Mouse (Mus musculus) stomach, embryonic 15.5 days (tissue): Measurements from ENCODE around the gene Gon4l. TPM values are rescaled to one million over a fixed set of nuclear protein-coding genes. Genes with fewer than 3 reads are reported as not detected.
A peak's percentile ranks its signal among the peaks of the same experiment; 100 is the strongest.
"Not testable (repeated sequence)": the region's sequence is repeated elsewhere in the genome, so short reads cannot be mapped to it uniquely, and the experiment has no call there.

Experiments
- ATAC-seq: fragments of 200-750 bp; cut with Nextera tagmentation; 2 replicates; pipeline ENCODE4 v1.8.0; 2017; ENCODE audit warnings: low read depth, moderate number of reproducible peaks, moderate TSS enrichment; ENCODE audit not compliant: insufficient read depth, low FRiP score
- H3K27ac ChIP-seq: fragments of 300-500 bp; sonication (generic); 2 replicates; pipeline ENCODE4 v1.5.1; 2015; ENCODE audit warnings: mild to moderate bottlenecking, inconsistent platforms
- H3K27me3 ChIP-seq: fragments of 300-500 bp; sonication (generic); replicated peaks from 2 replicates; pipeline ENCODE4 v1.6.1; 2015; ENCODE audit warnings: inconsistent platforms
- H3K36me3 ChIP-seq: fragments of 300-500 bp; sonication (generic); 2 replicates; pipeline ENCODE4 v1.6.1; 2015; ENCODE audit warnings: inconsistent platforms
- H3K4me1 ChIP-seq: fragments of 300-500 bp; sonication (generic); 2 replicates; pipeline ENCODE4 v1.6.1; 2015; ENCODE audit warnings: inconsistent platforms
- H3K4me2 ChIP-seq: fragments of 300-500 bp; sonication (generic); 2 replicates; pipeline ENCODE4 v1.6.1; 2015; ENCODE audit warnings: mild to moderate bottlenecking, inconsistent platforms
- H3K4me3 ChIP-seq: fragments of 300-500 bp; sonication (generic); replicated peaks from 2 replicates; pipeline ENCODE4 v1.5.1; 2015; ENCODE audit warnings: inconsistent platforms
- H3K9ac ChIP-seq: fragments of 300-500 bp; sonication (generic); 2 replicates; pipeline ENCODE4 v1.6.1; 2015; ENCODE audit warnings: inconsistent platforms
- H3K9me3 ChIP-seq: fragments of 300-500 bp; sonication (generic); 2 replicates; pipeline ENCODE4 v1.6.1; 2016; ENCODE audit warnings: inconsistent platforms
- WGBS: fragments of 180-500 bp; shearing (Covaris S2); methylation state at CpG from one replicate; pipeline ENCODE4 v1.1.7; 2015; 5-methylcytosine and 5-hydroxymethylcytosine counted together
- polyA plus RNA-seq: library from polyadenylated mRNA; unstranded; fragments of >200 nt; fragmentation: Nextera tagmentation; extraction: Ambion mirVana; gene quantifications from 2 replicates; pipeline ENCODE4 v1.2.1, GENCODE M21; 2015

Gon4l gene
- polyA plus RNA-seq, 1 experiment from 2014 or later: 8.6 TPM

DNA sequence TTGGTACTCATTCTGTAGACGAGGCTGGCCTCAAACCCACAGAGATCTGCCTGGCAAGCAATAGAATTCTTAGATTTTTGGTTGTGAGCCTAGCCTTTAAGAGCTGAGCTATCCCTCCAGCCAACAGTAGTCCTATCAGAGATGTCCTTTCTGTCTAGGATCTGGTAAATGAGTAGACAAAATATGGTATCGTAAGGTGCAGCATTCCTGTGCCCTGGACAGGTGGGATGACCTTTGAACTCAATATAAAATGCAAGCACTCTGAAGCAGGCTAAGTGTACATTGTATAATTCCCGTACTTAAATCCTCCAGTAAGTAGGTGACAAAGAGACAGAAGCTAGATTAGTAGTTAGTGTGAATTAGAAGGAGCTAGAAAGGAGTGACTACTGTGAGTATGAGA, 27.1 kb downstream of the Gon4l start:
- Histone ChIP-seq H3K4me1 (no peaks in the 10 kb centered on the region), H3K36me3 (peaks cover 46% of the 10 kb centered on the region), H3K27ac (no peak overlapping the region), H3K4me3 (no peak overlapping the region), H3K9ac (no peak overlapping the region), H3K9me3 (no peaks in the 10 kb centered on the region), H3K4me2 (no peak overlapping the region), H3K27me3 (no peaks in the 10 kb centered on the region)
- whole genome bisulfite sequencing: 86% methylated on average over 3 of the region's 3 CpGs
- ATAC-seq: no peak

DNA sequence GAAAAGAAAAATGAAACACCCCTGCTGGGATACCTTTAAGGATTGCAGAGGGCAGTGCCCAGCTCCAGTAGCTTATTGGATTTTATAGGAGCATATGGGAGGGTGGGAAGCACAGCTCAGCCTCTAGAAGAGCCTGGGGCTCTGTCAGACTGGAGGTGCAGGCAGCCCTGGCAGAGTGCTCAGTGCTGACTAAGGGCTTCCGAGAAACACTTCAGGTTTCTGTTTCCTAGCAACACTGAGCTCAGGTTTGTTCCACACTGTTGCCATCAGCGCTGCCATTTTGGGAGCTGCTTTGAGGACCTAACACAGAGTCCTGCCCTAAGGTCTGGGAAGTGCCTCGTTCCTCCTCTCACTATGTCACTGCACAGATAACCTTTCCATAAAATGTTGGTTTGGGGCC, 31.7 kb downstream of the Gon4l start:
- not testable (repeated sequence) for H3K27me3 ChIP-seq, H3K9me3 ChIP-seq, ATAC-seq, H3K4me3 ChIP-seq, H3K9ac ChIP-seq, H3K4me1 ChIP-seq, H3K27ac ChIP-seq, H3K4me2 ChIP-seq
- H3K36me3 ChIP-seq: peaks cover 23% of the 10 kb centered on the region
- WGBS: no CpG with 5 or more reads among the region's 3 CpGs

DNA sequence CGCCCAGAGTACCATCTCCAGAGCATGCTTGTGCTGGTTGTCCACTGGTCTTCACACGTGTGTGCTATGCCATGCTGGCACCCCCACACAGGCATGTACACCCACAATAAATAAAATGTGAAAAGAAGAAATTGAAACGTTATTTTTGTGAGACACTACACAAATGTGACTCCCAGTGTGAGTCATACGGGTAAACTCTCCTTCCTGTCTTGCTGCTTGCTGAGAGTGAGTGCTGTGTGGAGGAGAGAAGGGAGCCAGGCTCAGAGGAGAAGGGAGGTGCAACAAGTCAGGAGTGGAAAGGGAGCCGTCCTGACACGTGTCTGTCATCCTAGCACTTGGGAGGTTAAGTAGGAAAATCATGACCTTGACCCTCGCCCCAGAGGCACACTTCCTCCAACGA, 32.1 kb downstream of the Gon4l start:
- no CpG with 5 or more reads among the region's 8 CpGs for WGBS
- H3K4me2 ChIP-seq, H3K9me3 ChIP-seq, H3K4me3 ChIP-seq, H3K27me3 ChIP-seq, ATAC-seq, H3K4me1 ChIP-seq, H3K9ac ChIP-seq, H3K27ac ChIP-seq: not testable (repeated sequence)
- peaks cover 19% of the 10 kb centered on the region for H3K36me3 ChIP-seq

DNA sequence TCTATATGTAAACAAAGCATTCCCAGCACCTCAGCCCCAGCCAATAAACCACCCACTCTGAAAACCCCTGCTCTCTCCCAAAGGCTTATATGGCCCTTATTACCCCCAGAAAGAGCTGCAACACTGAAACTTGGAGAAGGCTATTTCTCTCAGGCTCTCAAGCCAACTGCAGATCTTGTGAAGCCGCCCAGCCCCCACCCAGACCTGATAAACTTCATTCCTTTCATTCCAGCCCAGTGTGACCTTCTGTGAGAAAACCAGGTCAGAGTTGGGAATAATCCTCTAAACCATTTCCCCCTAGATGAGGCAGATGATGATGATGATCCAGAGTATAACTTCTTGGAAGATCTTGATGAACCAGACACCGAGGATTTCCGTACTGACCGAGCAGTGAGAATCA, 33.4 kb downstream of the Gon4l start:
- not testable (repeated sequence) for H3K27ac ChIP-seq, H3K4me1 ChIP-seq, ATAC-seq, H3K4me2 ChIP-seq, H3K9ac ChIP-seq, H3K4me3 ChIP-seq, H3K9me3 ChIP-seq, H3K27me3 ChIP-seq
- 95% methylated on average over 2 of the region's 4 CpGs for whole genome bisulfite sequencing
- peaks cover 14% of the 10 kb centered on the region for H3K36me3 ChIP-seq

DNA sequence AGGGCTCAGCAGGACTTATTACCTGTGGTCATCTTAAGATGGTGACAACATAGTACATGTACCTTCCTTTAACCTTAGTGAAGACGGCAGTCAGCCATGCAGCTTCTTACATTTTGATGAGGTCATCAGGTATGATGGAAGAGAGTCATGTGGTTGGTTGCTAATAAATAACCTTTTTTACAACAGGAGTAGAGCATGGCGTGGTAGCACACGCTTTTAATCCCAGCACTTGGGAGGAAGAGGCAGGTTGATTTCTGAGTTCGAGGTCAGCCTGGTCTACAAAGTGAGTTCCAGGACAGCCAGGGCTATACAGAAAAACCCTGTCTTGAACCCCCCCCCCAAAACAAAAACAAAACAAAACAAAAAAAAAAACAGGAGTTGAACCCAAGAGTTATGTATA, 47.5 kb downstream of the Gon4l start:
- H3K9me3 ChIP-seq, H3K36me3 ChIP-seq, H3K4me1 ChIP-seq, H3K4me3 ChIP-seq, H3K9ac ChIP-seq, H3K4me2 ChIP-seq, H3K27ac ChIP-seq, ATAC-seq, H3K27me3 ChIP-seq: not testable (repeated sequence)
- 92% methylated on average over 4 of the region's 4 CpGs for WGBS

DNA sequence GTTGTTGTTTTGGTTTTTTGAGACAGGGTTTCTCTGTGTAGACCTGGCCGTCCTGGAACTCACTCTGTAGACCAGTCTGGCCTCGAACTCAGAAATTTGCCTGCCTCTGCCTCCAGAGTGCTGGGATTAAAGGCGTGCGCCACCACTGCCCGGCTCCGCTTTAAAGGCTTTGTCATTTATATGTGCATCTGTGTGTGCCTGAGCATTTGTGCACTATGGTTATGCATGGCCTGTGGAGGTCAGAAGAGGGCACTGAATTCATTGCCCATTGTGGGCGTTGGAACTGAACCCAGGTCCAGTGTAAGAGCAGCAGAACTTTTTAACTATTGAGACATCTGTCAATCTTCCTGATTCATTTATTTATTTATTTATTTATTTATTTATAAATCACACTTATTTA, 58.0 kb downstream of the Gon4l start:
- not testable (repeated sequence) for H3K27me3 ChIP-seq, H3K4me1 ChIP-seq, H3K4me3 ChIP-seq, H3K36me3 ChIP-seq, H3K9me3 ChIP-seq, H3K4me2 ChIP-seq, H3K9ac ChIP-seq, ATAC-seq, H3K27ac ChIP-seq
- WGBS: 95% methylated on average over 7 of the region's 7 CpGs

DNA sequence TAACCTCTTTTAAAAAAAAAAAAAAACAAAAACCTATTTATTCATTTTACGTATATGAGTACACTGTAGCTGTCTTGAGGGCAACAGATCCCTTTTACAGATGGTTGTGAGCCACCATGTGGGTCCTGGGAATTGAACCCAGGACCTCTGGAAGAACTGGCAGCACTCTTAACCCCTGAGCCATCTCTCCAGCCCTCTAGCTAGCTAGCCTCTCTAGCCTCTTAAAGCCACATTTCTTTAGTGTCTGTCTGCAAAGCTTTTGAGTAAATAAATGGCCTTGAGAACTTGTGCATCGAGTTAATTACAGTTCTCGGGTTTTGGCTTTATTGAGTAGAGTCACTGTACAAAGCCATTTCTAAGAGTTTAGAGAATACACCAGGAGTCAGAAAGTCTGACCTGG, 69.8 kb downstream of the Gon4l start:
- peaks cover 58% of the 10 kb centered on the region for H3K36me3 ChIP-seq
- H3K4me1 ChIP-seq: no peaks in the 10 kb centered on the region
- no peak overlapping the region for H3K4me3 ChIP-seq
- H3K27me3 ChIP-seq: no peaks in the 10 kb centered on the region
- H3K9me3 ChIP-seq: no peaks in the 10 kb centered on the region
- no peak overlapping the region for H3K9ac ChIP-seq
- H3K4me2 ChIP-seq: no peak overlapping the region
- WGBS: 80% methylated on average over 3 of the region's 3 CpGs
- no peak overlapping the region for H3K27ac ChIP-seq
- no peak for ATAC-seq

DNA sequence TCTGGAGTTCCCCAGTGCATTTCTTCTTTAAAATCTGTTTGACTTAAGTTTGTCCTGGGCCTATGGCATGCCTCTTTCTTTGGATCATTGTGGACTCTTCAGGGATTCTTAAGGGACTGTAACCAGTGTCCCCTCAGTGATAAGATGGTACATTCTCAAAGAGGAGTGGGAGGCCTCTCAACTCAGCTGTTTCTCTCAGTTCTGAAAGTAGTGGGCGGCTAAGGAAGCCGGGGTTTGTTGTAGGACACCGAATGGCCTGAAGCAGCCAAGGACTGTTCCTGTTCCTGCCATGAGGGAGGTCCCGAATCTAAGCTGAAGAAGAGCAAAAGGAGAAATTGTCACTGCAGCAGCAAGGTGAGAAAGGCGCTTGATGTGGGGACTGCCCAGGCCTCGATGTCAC, 70.2 kb downstream of the Gon4l start:
- no peaks in the 10 kb centered on the region for H3K27me3 ChIP-seq
- H3K9me3 ChIP-seq: no peaks in the 10 kb centered on the region
- no peaks in the 10 kb centered on the region for H3K4me1 ChIP-seq
- no peak for ATAC-seq
- H3K4me3 ChIP-seq: no peak overlapping the region
- no peak overlapping the region for H3K27ac ChIP-seq
- H3K4me2 ChIP-seq: no peak overlapping the region
- 84% methylated on average over 6 of the region's 6 CpGs for WGBS
- peaks cover 61% of the 10 kb centered on the region for H3K36me3 ChIP-seq
- no peak overlapping the region for H3K9ac ChIP-seq

DNA sequence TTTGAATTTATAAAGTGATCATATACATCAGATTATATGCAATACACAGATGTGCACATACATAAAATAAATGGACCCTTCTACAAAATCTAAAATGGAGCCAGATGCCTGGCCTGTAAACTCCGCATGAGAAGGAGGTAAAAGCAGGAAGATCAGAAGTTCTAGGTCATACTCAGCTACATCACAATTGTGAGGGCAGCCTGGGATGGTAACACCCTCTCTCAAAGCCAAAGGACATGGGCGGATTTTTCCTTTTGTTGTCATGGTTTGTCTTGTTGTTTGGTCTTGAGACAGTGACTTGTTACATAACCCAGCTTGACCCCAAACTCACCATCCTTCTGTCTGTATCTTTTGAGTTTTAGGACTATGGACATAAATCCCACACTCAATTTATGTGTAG, 70.7 kb downstream of the Gon4l start:
- ATAC-seq: no peak
- Histone ChIP-seq H3K27ac (no peak overlapping the region), H3K36me3 (peaks cover 65% of the 10 kb centered on the region), H3K27me3 (no peaks in the 10 kb centered on the region), H3K4me2 (no peak overlapping the region), H3K4me3 (no peak overlapping the region), H3K9ac (no peak overlapping the region), H3K9me3 (no peaks in the 10 kb centered on the region), H3K4me1 (no peaks in the 10 kb centered on the region)
- 88% methylated on average over 2 of the region's 2 CpGs for WGBS

DNA sequence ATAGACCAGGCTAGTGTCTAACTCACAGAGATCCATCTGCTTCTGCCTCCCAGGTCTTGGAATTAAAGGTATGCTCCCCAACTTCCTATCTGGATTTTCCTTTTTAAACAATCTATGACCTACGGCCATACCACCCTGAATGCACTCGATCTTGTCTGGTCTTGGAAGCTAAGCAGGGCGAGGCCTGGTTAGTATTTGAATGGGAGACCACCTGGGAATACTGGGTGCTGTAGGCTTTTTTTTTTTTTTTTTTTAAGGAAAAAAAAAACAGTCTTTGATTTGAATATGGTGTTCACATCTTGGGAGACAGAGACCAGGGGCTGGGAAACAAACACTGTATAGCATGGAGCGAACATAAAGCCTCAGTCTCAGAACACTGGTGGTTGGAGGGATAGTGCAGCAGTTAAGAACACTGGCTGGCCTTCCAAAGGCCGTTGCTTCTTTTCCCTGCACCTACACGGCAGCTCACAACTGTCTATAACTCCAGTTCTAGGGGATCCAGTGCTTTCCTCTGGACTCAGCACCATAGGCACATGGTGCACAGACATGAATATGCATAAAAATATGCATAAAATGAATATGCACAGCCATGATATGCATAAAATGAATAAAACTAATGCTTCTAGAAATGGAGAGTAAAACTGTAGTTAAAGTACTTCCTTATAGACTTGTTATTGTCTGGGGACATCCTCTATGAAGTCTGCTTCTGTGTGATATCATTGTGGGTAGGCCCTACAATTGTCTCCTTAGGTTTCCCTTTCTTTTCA, 71.5 kb downstream of the Gon4l start:
- Histone ChIP-seq H3K4me2 (no peak overlapping the region), H3K9me3 (no peaks in the 10 kb centered on the region), H3K27me3 (no peaks in the 10 kb centered on the region), H3K9ac (no peak overlapping the region), H3K4me3 (no peak overlapping the region), H3K4me1 (no peaks in the 10 kb centered on the region), H3K36me3 (peaks cover 68% of the 10 kb centered on the region), H3K27ac (no peak overlapping the region)
- no peak for ATAC-seq
- WGBS: 82% methylated on average over 6 of the region's 6 CpGs

DNA sequence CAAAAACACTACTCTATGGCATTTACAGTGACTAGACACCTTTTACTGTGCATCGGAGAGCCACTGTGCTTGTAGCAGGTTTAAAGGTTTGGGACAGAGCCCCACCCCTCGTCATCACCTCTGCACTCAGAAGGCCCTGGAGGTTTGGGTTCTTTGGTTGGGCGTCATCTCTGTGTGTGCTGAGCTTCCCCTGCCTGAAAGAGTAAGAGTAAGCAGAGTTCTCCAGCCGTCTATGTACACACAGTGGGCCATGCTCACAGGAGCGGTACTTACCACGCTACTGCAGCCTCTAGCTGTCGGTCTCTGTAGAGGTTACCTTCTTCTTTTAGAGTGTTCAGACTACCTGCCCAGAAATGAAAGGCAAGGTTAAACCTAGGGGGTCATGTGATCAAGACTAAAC, 77.6 kb downstream of the Gon4l start:
- Histone ChIP-seq H3K4me1 (peaks cover 10% of the 10 kb centered on the region), H3K4me2 (peak overlapping the region; percentile 88), H3K9ac (no peak overlapping the region), H3K4me3 (peak overlapping the region; percentile 82; the same call in 1 of the 2 replicates), H3K9me3 (no peaks in the 10 kb centered on the region), H3K27ac (no peak overlapping the region), H3K27me3 (no peaks in the 10 kb centered on the region), H3K36me3 (peaks cover 41% of the 10 kb centered on the region)
- ATAC-seq: no peak
- 86% methylated on average over 7 of the region's 7 CpGs for WGBS

DNA sequence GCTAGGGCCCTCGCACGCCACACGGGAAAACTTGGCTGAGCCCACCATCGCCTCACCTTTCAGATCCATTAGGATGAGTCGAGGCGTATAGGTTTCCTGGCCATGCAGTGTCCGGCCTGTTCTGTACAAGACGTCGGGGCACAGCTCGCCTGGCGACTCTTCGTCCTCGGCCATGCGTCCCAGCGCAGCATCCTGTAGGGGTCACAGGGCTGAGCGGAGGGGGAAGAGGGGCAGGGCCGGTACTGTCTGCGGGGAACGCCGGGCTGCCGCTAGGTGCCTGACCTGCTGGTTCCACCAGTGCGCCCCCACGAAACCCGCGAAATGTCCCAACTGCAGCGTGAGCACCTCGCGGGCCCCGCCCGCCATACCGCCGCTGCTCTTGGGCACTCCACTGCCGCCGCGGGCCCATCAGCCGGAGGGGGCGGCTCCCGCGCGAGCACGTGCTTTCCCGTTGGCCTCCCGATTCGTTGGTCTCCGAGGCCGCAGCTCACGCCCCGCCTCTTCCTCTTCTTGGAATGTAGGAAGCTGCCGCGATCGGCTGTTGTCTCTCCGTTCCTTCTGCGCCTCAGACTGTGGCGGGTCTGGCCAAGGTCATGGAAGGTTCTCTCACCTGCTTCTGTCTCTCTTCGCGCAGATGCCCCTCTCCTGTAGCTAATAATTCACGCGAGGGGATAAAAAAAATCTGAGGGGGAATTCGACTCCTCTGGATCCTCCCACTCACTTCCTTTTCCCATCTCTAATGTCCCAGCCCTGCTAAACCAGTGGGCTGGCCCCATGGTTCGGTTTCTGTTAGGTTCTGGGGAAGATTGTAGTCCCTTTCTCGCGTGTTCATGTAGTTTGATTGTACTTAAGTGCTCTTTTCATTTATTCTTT, 78.7 kb downstream of the Gon4l start, which contains the start of gene Msto1:
Msto1 (minus strand) TSS at position 489 of the 873 bp plus-strand sequence.
- Histone ChIP-seq H3K9ac (peak within 1 kb of the TSS; percentile 61), H3K36me3 (peaks cover 30% of the 10 kb centered on the region), H3K27me3 (no peaks in the 10 kb centered on the region), H3K4me1 (peaks cover 13% of the 10 kb centered on the region), H3K4me3 (peak within 1 kb of the TSS; percentile 82), H3K27ac (peak within 1 kb of the TSS; percentile 90), H3K4me2 (peak within 1 kb of the TSS; percentile 88), H3K9me3 (no peaks in the 10 kb centered on the region)
- WGBS: under 1% methylated on average over 62 of the region's 62 CpGs
- ATAC-seq: peak; percentile 95
